Mouse (Mus musculus): Measurements from ENCODE around the gene Rsbn1.

The Rsbn1 gene

GRCm38 (mm10) chr3:103914010-103914669 is at the start of gene Rsbn1:
Gene Rsbn1 (plus strand): TSS chr3:103914120.
- in situ Hi-C loops (cut with MboI, MseI), result no loop called here

- in situ Hi-C loops (cut with MboI, MseI), result no loop called here
Measured at GRCm38 (mm10) chr3:103864200-103864599, 49.7 kb upstream of the Rsbn1 start.

- in situ Hi-C loops (cut with MboI, MseI), result no loop called here
Measured at GRCm38 (mm10) chr3:103867424-103867971, 46.4 kb upstream of the Rsbn1 start.

- in situ Hi-C loops (cut with MboI, MseI), result no loop called here
Measured at GRCm38 (mm10) chr3:103868008-103868407, 45.9 kb upstream of the Rsbn1 start.

- in situ Hi-C loops (cut with MboI, MseI), result loop anchor here (5.0 kb wide), 1 partner anchor 80 kb away; the partner anchor contains the start of gene Hipk1
Measured at GRCm38 (mm10) chr3:103872663-103873098, 41.2 kb upstream of the Rsbn1 start.

GRCm38 (mm10) chr3:103874329-103874728 is 39.6 kb upstream of the Rsbn1 start:
- in situ Hi-C loops (cut with MboI, MseI), result loop anchor here (5.0 kb wide), 1 partner anchor 82 kb away; the partner anchor contains the start of gene Hipk1

- in situ Hi-C loops (cut with MboI, MseI), result no loop called here
Measured at GRCm38 (mm10) chr3:103885946-103886345, 28.0 kb upstream of the Rsbn1 start.

- in situ Hi-C loops (cut with MboI, MseI), result no loop called here
Measured at GRCm38 (mm10) chr3:103887581-103887980, 26.3 kb upstream of the Rsbn1 start.

- in situ Hi-C loops (cut with MboI, MseI), result loop anchor here (5.0 kb wide), 1 partner anchor 41 kb away; no protein-coding TSS in a partner anchor
Measured at GRCm38 (mm10) chr3:103893374-103893773, 20.5 kb upstream of the Rsbn1 start.

- in situ Hi-C loops (cut with MboI, MseI), result no loop called here
Measured at GRCm38 (mm10) chr3:103904705-103905104, 9.2 kb upstream of the Rsbn1 start.

GRCm38 (mm10) chr3:103907335-103908030 is 6.4 kb upstream of the Rsbn1 start:
- in situ Hi-C loops (cut with MboI, MseI), result no loop called here

GRCm38 (mm10) chr3:103908781-103909180 is 5.1 kb upstream of the Rsbn1 start:
- in situ Hi-C loops (cut with MboI, MseI), result no loop called here

- in situ Hi-C loops (cut with MboI, MseI), result no loop called here
Measured at GRCm38 (mm10) chr3:103913451-103913961, 414 bp upstream of the Rsbn1 start.

GRCm38 (mm10) chr3:103914732-103915508 is 1.0 kb downstream of the Rsbn1 start:
- in situ Hi-C loops (cut with MboI, MseI), result no loop called here

GRCm38 (mm10) chr3:103915509-103915896 is 1.6 kb downstream of the Rsbn1 start:
- in situ Hi-C loops (cut with MboI, MseI), result no loop called here

GRCm38 (mm10) chr3:103916205-103916838 is 2.4 kb downstream of the Rsbn1 start:
- in situ Hi-C loops (cut with MboI, MseI), result no loop called here

- in situ Hi-C loops (cut with MboI, MseI), result no loop called here
Measured at GRCm38 (mm10) chr3:103916839-103917237, 2.9 kb downstream of the Rsbn1 start.

GRCm38 (mm10) chr3:103920094-103920493 is 6.2 kb downstream of the Rsbn1 start:
- in situ Hi-C loops (cut with MboI, MseI), result no loop called here

- in situ Hi-C loops (cut with MboI, MseI), result no loop called here
Measured at GRCm38 (mm10) chr3:103925302-103925701, 11.4 kb downstream of the Rsbn1 start.

- in situ Hi-C loops (cut with MboI, MseI), result no loop called here
Measured at GRCm38 (mm10) chr3:103927511-103927910, 13.6 kb downstream of the Rsbn1 start.
